Mouse (Mus musculus): ENCODE data around the gene Dydc2.

The Dydc2 gene

DNA sequence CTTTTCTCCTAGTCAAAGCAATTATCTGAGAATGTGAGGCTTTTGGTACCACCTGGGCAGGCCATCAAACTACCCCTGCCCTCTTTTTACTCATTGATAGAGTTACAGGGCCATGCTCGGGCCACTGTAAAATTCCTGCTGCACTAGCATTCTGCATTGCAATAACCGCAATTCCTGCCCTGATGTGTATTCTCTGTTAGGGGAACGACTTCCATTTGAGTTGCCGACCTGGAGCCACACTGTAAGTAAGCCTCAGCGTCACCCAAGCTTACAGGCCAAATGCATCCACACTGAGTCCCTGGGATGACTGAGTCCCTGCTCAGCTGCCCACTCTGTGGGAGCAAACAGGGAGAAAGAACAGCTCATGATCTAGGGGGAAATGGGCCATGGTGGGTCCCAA lies 67.4 kb downstream of the Dydc2 start:
- no peak for DNase-seq (ENCODE audit: low read depth, low spot score)

DNA sequence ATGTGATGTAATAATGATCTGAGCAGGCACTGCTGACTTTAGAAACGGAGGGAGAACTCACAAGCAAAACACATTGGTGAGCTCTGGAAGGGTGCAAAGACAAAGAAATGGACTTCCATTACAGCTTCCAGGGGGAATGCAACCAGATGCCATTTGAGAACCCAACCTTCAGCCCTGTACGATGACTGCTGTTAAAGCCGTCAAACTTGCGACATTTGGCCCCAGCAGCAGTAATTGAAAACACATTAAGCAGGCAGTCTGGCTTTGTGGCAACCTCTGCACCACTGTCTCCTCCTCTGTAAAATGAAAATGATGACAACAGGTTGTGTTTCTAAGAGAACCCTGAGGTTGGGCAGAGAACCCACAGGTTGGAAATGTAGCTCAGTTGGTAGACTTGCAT lies 68.2 kb downstream of the Dydc2 start:
- no peak for DNase-seq (ENCODE audit: low read depth, low spot score)

GRCm38 (mm10) chr14:40999904-41000645 lies 68.9 kb downstream of the Dydc2 start:
- no peak for DNase-seq (ENCODE audit: low read depth, low spot score)
